Comparison of ENCODE assay signal across 8 mouse cellular contexts in the genomic region with DNA sequence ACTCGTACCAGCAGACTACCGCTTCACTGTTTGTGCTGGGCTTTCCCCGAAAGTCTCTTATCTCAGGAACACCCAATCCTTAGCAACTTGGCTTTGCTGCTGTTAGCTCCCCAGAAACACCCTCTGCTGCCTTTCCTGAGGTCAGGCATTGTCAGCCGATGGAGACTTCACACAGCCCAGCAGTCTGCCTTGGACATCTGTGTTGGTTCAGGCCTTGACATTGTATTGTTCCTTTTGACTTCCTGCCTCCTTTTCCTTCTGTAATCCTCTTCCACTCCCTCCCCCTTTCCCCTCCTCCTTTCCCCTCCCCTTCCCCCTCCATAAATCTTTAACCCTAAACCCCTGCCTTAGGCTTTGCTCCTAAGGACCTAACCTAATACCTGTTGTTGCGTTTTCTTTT.
"Had no signal": no experiment of that assay in that cellular context is flagged by ENCODE, and none has a peak within 500 bp of the region (broad histone marks: within the 10 kb centered on the region; RNA-seq: fewer than 3 reads in every experiment).

No protein-coding gene starts in this region.

- DNase-seq: kidney, postnatal 25 days; layer of hippocampus, adult 9-11 months; liver; lung, adult 18-20 months; lung, postnatal 10 days; lung, postnatal 36 days; thymus, adult 18-20 months; thymus, postnatal 36 days had no signal
